Mouse (Mus musculus) midbrain, postnatal 0 days (tissue): ENCODE measurements around the gene Krtap5-5. TPM values are rescaled to one million over a fixed set of nuclear protein-coding genes. Genes with fewer than 3 reads are reported as not detected.
"Not testable (repeated sequence)": the region's sequence is repeated elsewhere in the genome, so short reads cannot be mapped to it uniquely, and the experiment has no call there.

ENCODE experiments used
- ATAC-seq: fragments of 200-750 bp; cut with Nextera tagmentation; 2 replicates; pipeline ENCODE4 v1.8.0; 2017; ENCODE audit warnings: moderate number of reproducible peaks, mild to moderate bottlenecking, moderate TSS enrichment, moderate library complexity; ENCODE audit not compliant: low FRiP score
- DNase-seq: peaks from one replicate; pipeline ENCODE4 v3.0.0-alpha.2; 2015; ENCODE audit warnings: low spot score
- H3K27ac ChIP-seq: fragments of 300-500 bp; sonication (generic); 2 replicates; pipeline ENCODE4 v1.5.1; 2014; ENCODE audit warnings: low read depth, mild to moderate bottlenecking, low read length, mixed read lengths
- H3K27me3 ChIP-seq: fragments of 300-500 bp; sonication (generic); 2 replicates; pipeline ENCODE4 v1.6.1; 2014; ENCODE audit warnings: low read length, control low read depth, mixed read lengths; ENCODE audit not compliant: insufficient read depth
- H3K36me3 ChIP-seq: fragments of 300-500 bp; sonication (generic); 2 replicates; pipeline ENCODE4 v1.6.1; 2014; ENCODE audit warnings: low read length, control low read depth, mixed read lengths; ENCODE audit not compliant: insufficient read depth
- H3K4me1 ChIP-seq: fragments of 300-500 bp; sonication (generic); 2 replicates; pipeline ENCODE4 v1.6.1; 2014; ENCODE audit warnings: mild to moderate bottlenecking, control low read depth, antibody characterized with exemption, low read length, mixed read lengths; ENCODE audit not compliant: insufficient read depth
- H3K4me2 ChIP-seq: fragments of 300-500 bp; sonication (generic); 2 replicates; pipeline ENCODE4 v1.6.1; 2014; ENCODE audit warnings: low read depth, mild to moderate bottlenecking, low read length, mixed read lengths; ENCODE audit not compliant: poor library complexity, severe bottlenecking
- H3K4me3 ChIP-seq: fragments of 300-500 bp; sonication (generic); 2 replicates; pipeline ENCODE4 v1.5.1; 2014; ENCODE audit warnings: low read depth, mild to moderate bottlenecking, low read length, moderate library complexity
- H3K9ac ChIP-seq: fragments of 300-500 bp; sonication (generic); replicated peaks from 2 replicates; pipeline ENCODE4 v1.6.1; 2014; ENCODE audit warnings: mild to moderate bottlenecking, low read length, moderate library complexity, mixed read lengths; ENCODE audit not compliant: poor library complexity, severe bottlenecking
- H3K9me3 ChIP-seq: fragments of 300-500 bp; sonication (generic); 2 replicates; pipeline ENCODE4 v1.6.1; 2016; ENCODE audit warnings: low read length, control low read depth
- CTCF ChIP-seq: IDR thresholded peaks from 2 replicates; pipeline ENCODE4 v1.5.1; 2016; ENCODE audit warnings: antibody characterized with exemption, mild to moderate bottlenecking
- WGBS: fragments of 180-500 bp; shearing (Covaris S2); extraction: QIAGEN DNeasy Blood & Tissue Kit; methylation state at CpG from one replicate; pipeline ENCODE4 v1.1.7; 2014; 5-methylcytosine and 5-hydroxymethylcytosine counted together
- polyA plus RNA-seq: library from polyadenylated mRNA; unstranded; fragments of >200 nt; fragmentation: Nextera tagmentation; extraction: Ambion mirVana; gene quantifications from 2 replicates; pipeline ENCODE4 v1.2.1, GENCODE M21; 2015
- total RNA-seq: library from RNA; depleted of rRNA; stranded (reverse); fragments of >200 nt; gene quantifications from 2 replicates; pipeline ENCODE4 v1.2.3, GENCODE M21; 2014

The Krtap5-5 gene
- total and polyA plus RNA-seq, 2 experiments from 2014 or later, result not detected

DNA sequence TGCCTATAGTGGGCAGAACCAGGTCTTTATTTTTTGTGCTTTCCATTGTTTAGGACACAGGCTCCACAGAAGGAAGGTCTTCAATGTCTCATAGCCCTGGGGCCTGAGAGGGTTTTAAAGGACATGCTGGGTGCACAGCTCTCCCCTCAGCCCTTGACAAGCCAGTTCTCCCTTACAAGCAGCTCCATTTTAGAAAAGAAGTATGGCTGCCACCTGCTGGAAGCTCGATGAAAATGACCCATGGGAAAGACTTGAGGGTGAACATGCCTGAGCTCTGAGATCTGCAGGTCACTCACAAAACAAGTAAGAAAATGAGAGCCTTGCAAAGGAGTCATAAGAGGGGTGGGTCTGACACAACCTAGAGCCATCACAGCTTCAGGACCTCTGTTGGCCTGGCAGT is 20.1 kb upstream of the Krtap5-5 start:
- Histone ChIP-seq H3K9me3 (no peaks in the 10 kb centered on the region), H3K9ac (no peak overlapping the region), H3K27ac (no peak overlapping the region), H3K4me2 (no peak overlapping the region), H3K4me1 (no peaks in the 10 kb centered on the region), H3K4me3 (no peak overlapping the region), H3K27me3 (no peaks in the 10 kb centered on the region), H3K36me3 (no peaks in the 10 kb centered on the region)
- TF ChIP-seq CTCF, result peak; percentile 82
- DNase-seq (peak; percentile 63), ATAC-seq (no peak)
- WGBS, result 4% methylated on average over 1 of the region's 1 CpGs

DNA sequence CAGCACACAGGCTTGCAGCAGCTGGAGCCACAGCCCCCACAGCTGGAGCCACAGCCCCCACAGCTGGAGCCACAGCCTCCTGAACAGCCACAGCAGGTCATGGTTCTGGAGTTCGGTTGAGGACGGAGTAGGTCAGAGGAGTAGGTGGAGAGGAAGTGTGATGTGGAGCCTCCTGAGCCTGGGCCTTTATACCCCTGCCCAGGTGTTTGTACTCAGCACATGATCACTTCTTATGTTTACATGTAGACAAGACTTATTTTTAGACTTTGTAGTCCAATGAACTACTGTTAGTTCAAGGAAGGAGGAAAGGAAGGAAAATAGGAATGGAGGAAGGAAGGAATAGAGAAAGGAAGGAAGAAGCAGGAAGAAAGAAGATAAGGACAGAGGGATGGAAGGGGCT is 11.2 kb upstream of the Krtap5-5 start, which contains the start of gene Gm40460:
Gene Gm40460 (minus strand): TSS at position 101 of the 400 bp plus-strand sequence.
- Histone ChIP-seq H3K4me1 (no peaks in the 10 kb centered on the region), H3K36me3 (no peaks in the 10 kb centered on the region), H3K4me2 (no peak within 1 kb of the TSS), H3K9me3 (no peaks in the 10 kb centered on the region), H3K9ac (no peak within 1 kb of the TSS), H3K27ac (no peak within 1 kb of the TSS), H3K4me3 (no peak within 1 kb of the TSS), H3K27me3 (no peaks in the 10 kb centered on the region)
- ATAC-seq, result no peak
- DNase-seq, result no peak
- TF ChIP-seq CTCF, result no peak
- 58% methylated on average over 2 of the region's 2 CpGs for WGBS

DNA sequence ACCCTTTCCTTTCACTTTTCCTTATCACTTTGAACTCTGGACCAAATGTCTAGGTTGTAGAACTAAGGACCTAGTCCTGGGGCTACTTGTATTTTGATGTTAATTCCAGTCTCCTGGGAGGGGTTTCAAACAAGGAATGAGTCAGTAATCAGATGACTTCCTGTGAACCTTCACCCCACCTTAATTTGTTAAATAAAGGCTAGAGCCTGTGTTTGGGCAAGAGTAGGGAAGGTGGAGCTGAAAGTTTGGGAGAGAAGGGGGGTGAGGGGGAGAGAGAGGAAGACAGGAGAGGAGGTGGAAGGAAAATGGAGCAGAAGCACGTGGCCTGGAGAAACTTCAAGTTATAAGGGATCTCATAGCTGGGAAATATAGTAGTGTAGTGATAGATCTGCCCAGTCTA is 1.8 kb upstream of the Krtap5-5 start:
- H3K27me3 ChIP-seq, result no peaks in the 10 kb centered on the region
- no peaks in the 10 kb centered on the region for H3K36me3 ChIP-seq
- no peak overlapping the region for H3K9ac ChIP-seq
- 35% methylated on average over 1 of the region's 1 CpGs for WGBS
- H3K4me2 ChIP-seq, result no peak overlapping the region
- no peaks in the 10 kb centered on the region for H3K4me1 ChIP-seq
- no peak for ATAC-seq
- no peak overlapping the region for H3K4me3 ChIP-seq
- DNase-seq, result no peak
- no peak overlapping the region for H3K27ac ChIP-seq
- H3K9me3 ChIP-seq, result 0 out of 2 replicates have a peak, but pooled peaks cover 4% of the 10 kb centered on the region
- no peak for TF ChIP-seq CTCF

- no peaks in the 10 kb centered on the region for H3K27me3 ChIP-seq
- ATAC-seq (no peak), DNase-seq (no peak)
- H3K4me3 ChIP-seq, result no peak overlapping the region
- TF ChIP-seq CTCF, result no peak
- H3K9ac ChIP-seq, result no peak overlapping the region
- H3K36me3 ChIP-seq, result no peaks in the 10 kb centered on the region
- H3K4me2 ChIP-seq, result no peak overlapping the region
- no peaks in the 10 kb centered on the region for H3K9me3 ChIP-seq
- no peak overlapping the region for H3K27ac ChIP-seq
- WGBS, result 57% methylated on average over 2 of the region's 2 CpGs
- H3K4me1 ChIP-seq, result no peaks in the 10 kb centered on the region
Measured at GRCm38 (mm10) chr7:142224518-142224917, 5.3 kb downstream of the Krtap5-5 start.

GRCm38 (mm10) chr7:142212136-142212535 is 17.6 kb downstream of the Krtap5-5 start:
- not testable (repeated sequence) for H3K36me3 ChIP-seq, H3K9ac ChIP-seq, ATAC-seq, H3K27me3 ChIP-seq, H3K9me3 ChIP-seq, DNase-seq, H3K27ac ChIP-seq, H3K4me2 ChIP-seq, H3K4me3 ChIP-seq, H3K4me1 ChIP-seq
- 45% methylated on average over 1 of the region's 1 CpGs for WGBS

DNA sequence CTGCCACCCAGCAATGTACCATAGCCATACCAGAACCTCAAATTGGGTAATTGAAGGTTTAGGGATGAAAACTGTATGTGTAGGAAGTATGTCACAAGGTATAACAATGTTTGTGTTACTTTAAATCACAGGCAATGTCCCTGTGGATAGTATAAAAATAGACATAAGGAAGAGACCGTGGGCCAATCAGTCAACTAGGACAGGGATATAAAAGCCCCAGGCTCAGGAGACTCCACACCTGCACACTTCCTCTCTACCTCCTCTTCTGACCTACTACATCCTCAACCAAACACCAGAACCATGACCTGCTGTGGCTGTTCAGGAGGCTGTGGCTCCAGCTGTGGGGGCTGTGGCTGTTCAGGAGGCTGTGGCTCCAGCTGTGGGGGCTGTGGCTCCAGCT is 18.2 kb downstream of the Krtap5-5 start, which contains the start of gene Gm7579:
Gene Gm7579 (plus strand): TSS at position 301 of the 400 bp plus-strand sequence.
- Histone ChIP-seq H3K27ac (no peak within 1 kb of the TSS), H3K27me3 (no peaks in the 10 kb centered on the region), H3K4me2 (no peak within 1 kb of the TSS), H3K9ac (no peak within 1 kb of the TSS), H3K36me3 (no peaks in the 10 kb centered on the region), H3K4me3 (no peak within 1 kb of the TSS), H3K9me3 (no peaks in the 10 kb centered on the region), H3K4me1 (no peaks in the 10 kb centered on the region)
- no peak for ATAC-seq
- 55% methylated on average over 1 of the region's 1 CpGs for WGBS
- no peak for DNase-seq
- TF ChIP-seq CTCF, result no peak

- H3K4me3 ChIP-seq, H3K4me2 ChIP-seq, H3K27me3 ChIP-seq, ATAC-seq, H3K27ac ChIP-seq, DNase-seq, H3K9ac ChIP-seq, H3K4me1 ChIP-seq, H3K9me3 ChIP-seq, H3K36me3 ChIP-seq: not testable (repeated sequence)
- WGBS, result 73% methylated on average over 5 of the region's 5 CpGs
Measured at GRCm38 (mm10) chr7:142206891-142207290, 22.9 kb downstream of the Krtap5-5 start.
